Mouse (Mus musculus) heart, adult 10 weeks (tissue): ENCODE data around the gene Myo18b. TPM values are rescaled to one million over a fixed set of nuclear protein-coding genes. Genes with fewer than 3 reads are reported as not detected.

Experiments used
- polyA plus RNA-seq: library from polyadenylated mRNA; stranded (reverse); fragments of 350-450 nt; fragmentation: Illumina TruSeq; extraction: RNeasy Lipid Tissue Mini Kit (QIAGEN cat#74804); gene quantifications from one replicate; pipeline ENCODE4 v1.2.3, GENCODE M21; 2014; ENCODE audit warnings: low read depth, low replicate concordance

Gene Myo18b
- 148 TPM for polyA plus RNA-seq

GRCm38 (mm10) chr5:112895674-112896654, at the start of gene Myo18b:
Myo18b (minus strand) TSS chr5:112896362.

Other genes starting within 250 kb of the Myo18b start
- 12.4 TPM for gene Grk3, start 119.4 kb upstream of the Myo18b start, polyA plus RNA-seq
- gene Crybb2, start 173.8 kb upstream of the Myo18b start, polyA plus RNA-seq, result not detected
- 2.8 TPM for gene Crybb3, start 185.2 kb upstream of the Myo18b start, polyA plus RNA-seq